Mouse (Mus musculus) gastrocnemius, adult 18-20 months (tissue): ENCODE measurements around the gene Snx4. TPM values are rescaled to one million over a fixed set of nuclear protein-coding genes. Genes with fewer than 3 reads are reported as not detected.

Source experiments
- DNase-seq: peaks from one replicate; pipeline ENCODE4 v3.0.0; 2021; ENCODE audit warnings: low spot score
- total RNA-seq, 2 experiments: library from RNA; stranded (reverse); gene quantifications; 2 replicates each; pipeline ENCODE4 v1.2.3; 2021

Snx4 gene
- total RNA-seq, 2 experiments from 2014 or later, result 11.5 to 14.8 TPM

GRCm38 (mm10) chr16:33343106-33343505 lies 91.9 kb downstream of the Snx4 start:
- DNase-seq, result no peak

GRCm38 (mm10) chr16:33343601-33344000 lies 92.4 kb downstream of the Snx4 start:
- DNase-seq, result no peak

- no peak for DNase-seq
These were observed 93.1 kb downstream of the Snx4 start for GRCm38 (mm10) chr16:33344379-33344778.

- peak; percentile 9 for DNase-seq
These were observed 93.6 kb downstream of the Snx4 start for GRCm38 (mm10) chr16:33344875-33345274.

- no peak for DNase-seq
These were observed 95.1 kb downstream of the Snx4 start for GRCm38 (mm10) chr16:33346376-33346775.

- DNase-seq, result no peak
These were observed 95.9 kb downstream of the Snx4 start for GRCm38 (mm10) chr16:33347134-33347533.

Other genes with a start within 250 kb of the Snx4 start
- gene Iqcg, start 195.2 kb upstream of the Snx4 start, total RNA-seq, result 1 to 10 TPM; 3.5 to 5.4 TPM
- gene Rpl35a, start 195.0 kb upstream of the Snx4 start, total RNA-seq, result 100 to 1,000 TPM; 206 to 248 TPM
- gene Lmln, start 188.9 kb upstream of the Snx4 start, total RNA-seq, result 1 to 10 TPM; 1.6 to 2.8 TPM
- 10 to 100 TPM; 14.0 to 14.9 TPM for gene Osbpl11, start 66.4 kb upstream of the Snx4 start, total RNA-seq
- gene Zfp148, start 129.4 kb downstream of the Snx4 start, total RNA-seq, result 10 to 100 TPM; 23.2 to 27.6 TPM